Mouse (Mus musculus): Measurements from ENCODE around the gene Tmem209. TPM values are rescaled to one million over a fixed set of nuclear protein-coding genes. Genes with fewer than 3 reads are reported as not detected.
A peak's percentile ranks its signal among the peaks of the same experiment; 100 is the strongest.

Gene Tmem209
- polyA plus RNA-seq, 1 experiment from 2014 or later, result 37.0 TPM

- ATAC-seq (ENCODE audit: low FRiP score), result no peak
- Histone ChIP-seq H3K9me3 (replicated peaks) (no peaks in the 10 kb centered on the region), H3K4me1 (peaks cover 50% of the 10 kb centered on the region), H3K36me3 (no peaks in the 10 kb centered on the region), H3K27me3 (no peaks in the 10 kb centered on the region), H3K4me3 (no peak overlapping the region), H3K4me2 (replicated peaks) (peak overlapping the region; percentile 41), H3K27ac (peak overlapping the region; percentile 94), H3K9ac (no peak overlapping the region)
- WGBS, result 13% methylated on average over 9 of the region's 9 CpGs
These were observed 38.2 kb upstream of the Tmem209 start for GRCm38 (mm10) chr6:30547656-30548306.

DNA sequence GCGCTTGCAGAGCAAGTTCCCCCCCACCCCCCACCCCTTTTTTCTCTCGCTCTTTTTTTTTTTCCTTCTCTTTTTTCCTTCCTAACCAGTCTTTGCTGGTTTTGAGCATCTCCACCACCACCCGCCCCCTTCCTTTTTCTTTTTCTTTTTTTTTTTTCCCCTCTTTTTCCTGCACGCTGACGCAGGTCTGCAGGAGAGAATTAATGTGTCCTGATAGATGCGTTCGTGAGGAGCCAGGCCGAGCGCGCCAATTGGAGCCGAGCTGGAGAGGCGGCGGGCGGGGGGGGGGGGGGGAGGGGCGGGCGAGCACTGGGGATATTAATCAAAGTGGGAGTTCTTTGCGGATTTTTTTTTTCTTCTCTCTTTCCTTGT is 37.7 kb upstream of the Tmem209 start:
- Histone ChIP-seq H3K9me3 (replicated peaks) (no peaks in the 10 kb centered on the region), H3K4me1 (peaks cover 45% of the 10 kb centered on the region), H3K4me3 (peak overlapping the region; percentile 15; the same call in 1 of the 2 replicates), H3K4me2 (replicated peaks) (peak overlapping the region; percentile 41), H3K36me3 (no peaks in the 10 kb centered on the region), H3K27me3 (no peaks in the 10 kb centered on the region), H3K9ac (0 out of 2 replicates have a peak overlapping the region, but pooled peaks have one; percentile 50), H3K27ac (peak overlapping the region; percentile 94)
- WGBS, result 0% methylated on average over 14 of the region's 17 CpGs
- no peak for ATAC-seq (ENCODE audit: low FRiP score)

DNA sequence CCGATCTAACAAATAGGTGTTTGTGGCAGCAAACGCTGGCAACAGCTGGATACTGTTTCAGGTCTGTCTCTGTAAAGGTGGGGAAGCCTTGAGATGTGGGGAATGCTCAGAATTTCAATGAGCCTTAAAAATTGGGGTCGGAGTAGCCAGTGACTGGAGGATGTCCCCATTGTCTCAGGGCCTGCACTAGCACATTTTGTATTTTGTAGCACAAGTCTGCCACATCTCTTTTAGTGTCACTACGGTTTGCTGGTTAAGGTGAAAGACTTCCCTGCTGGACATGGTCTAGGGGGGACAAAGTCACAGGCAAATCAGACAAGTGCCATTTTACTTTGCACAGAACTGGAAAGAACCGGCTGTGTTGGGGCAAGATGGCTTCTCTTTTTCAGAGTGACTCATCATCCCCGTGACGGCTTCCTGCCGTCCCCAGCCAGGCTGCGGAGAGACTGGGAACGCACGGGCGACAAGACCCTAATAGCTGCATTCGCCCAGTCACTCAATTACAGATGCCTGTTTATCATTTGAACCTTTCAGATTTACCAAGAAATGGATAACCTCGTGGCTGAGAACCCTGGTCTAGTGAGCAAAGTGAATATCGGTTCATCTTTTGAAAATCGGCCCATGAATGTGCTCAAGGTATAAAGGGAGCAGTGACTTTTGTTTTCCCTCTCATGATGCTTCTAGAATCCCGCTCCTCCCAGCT is 37.1 kb upstream of the Tmem209 start:
- 8% methylated on average over 17 of the region's 17 CpGs for WGBS
- Histone ChIP-seq H3K4me2 (replicated peaks) (peak overlapping the region; percentile 41), H3K27ac (peak overlapping the region; percentile 94), H3K9ac (peak overlapping the region; percentile 50; the same call in 1 of the 2 replicates), H3K27me3 (no peaks in the 10 kb centered on the region), H3K4me1 (peaks cover 40% of the 10 kb centered on the region), H3K36me3 (no peaks in the 10 kb centered on the region), H3K9me3 (replicated peaks) (no peaks in the 10 kb centered on the region), H3K4me3 (peak overlapping the region; percentile 15; the same call in 1 of the 2 replicates)
- peak; percentile 63 for ATAC-seq (ENCODE audit: low FRiP score)

- Histone ChIP-seq H3K4me3 (no peak overlapping the region), H3K27me3 (no peaks in the 10 kb centered on the region), H3K36me3 (no peaks in the 10 kb centered on the region), H3K4me1 (peaks cover 39% of the 10 kb centered on the region), H3K27ac (peak overlapping the region; percentile 94; the same call in 1 of the 2 replicates), H3K9me3 (replicated peaks) (no peaks in the 10 kb centered on the region), H3K4me2 (replicated peaks) (no peak overlapping the region), H3K9ac (no peak overlapping the region)
- ATAC-seq (ENCODE audit: low FRiP score), result no peak
- 83% methylated on average over 7 of the region's 7 CpGs for WGBS
These were observed 36.1 kb upstream of the Tmem209 start for GRCm38 (mm10) chr6:30545689-30546088.

DNA sequence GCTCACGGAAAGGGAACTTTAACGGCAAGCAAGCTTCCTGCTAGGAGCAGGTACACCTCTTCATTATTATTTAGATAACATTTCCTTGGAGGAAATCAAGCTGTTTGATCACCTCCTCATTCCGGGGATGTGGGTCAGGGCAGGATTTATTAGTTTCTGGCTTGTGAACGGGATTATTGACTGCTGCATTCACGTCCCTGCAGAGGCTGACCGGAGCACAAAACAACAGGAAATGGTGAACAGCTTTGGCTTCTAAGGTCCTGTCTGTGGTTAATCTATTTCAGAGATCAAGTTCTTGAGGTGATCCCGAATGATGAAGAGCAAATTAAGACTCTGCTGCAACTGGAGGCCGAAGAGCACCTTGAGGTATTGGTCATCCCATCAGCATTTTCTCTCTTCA is 34.3 kb upstream of the Tmem209 start:
- no peaks in the 10 kb centered on the region for H3K27me3 ChIP-seq
- H3K36me3 ChIP-seq, result no peaks in the 10 kb centered on the region
- WGBS, result 43% methylated on average over 8 of the region's 8 CpGs
- H3K9ac ChIP-seq, result no peak overlapping the region
- H3K4me3 ChIP-seq, result no peak overlapping the region
- H3K4me2 ChIP-seq (replicated peaks), result no peak overlapping the region
- no peaks in the 10 kb centered on the region for H3K9me3 ChIP-seq (replicated peaks)
- ATAC-seq (ENCODE audit: low FRiP score), result no peak
- no peak overlapping the region for H3K27ac ChIP-seq
- H3K4me1 ChIP-seq, result peaks cover 30% of the 10 kb centered on the region

DNA sequence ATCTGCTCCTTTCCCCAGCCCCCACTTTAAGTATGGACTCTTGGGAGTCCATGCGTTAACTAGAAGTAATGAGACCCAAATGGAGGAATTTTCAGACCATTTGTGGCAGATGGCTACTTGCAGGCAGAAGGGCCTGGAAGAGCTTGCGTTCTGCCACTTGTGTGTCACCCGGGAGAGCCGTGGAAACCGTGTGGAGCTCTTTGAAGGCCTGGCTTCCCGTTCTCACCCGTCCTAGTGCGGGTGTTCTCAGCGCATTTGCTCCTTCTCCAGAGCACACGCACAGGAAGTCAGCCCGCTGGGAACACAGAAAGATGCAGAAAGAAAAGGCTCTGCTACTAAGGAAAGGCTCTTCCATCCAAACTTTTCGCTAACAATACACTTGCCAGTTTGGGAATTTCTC is 33.5 kb upstream of the Tmem209 start:
- ATAC-seq (ENCODE audit: low FRiP score), result no peak
- Histone ChIP-seq H3K36me3 (no peaks in the 10 kb centered on the region), H3K9me3 (replicated peaks) (no peaks in the 10 kb centered on the region), H3K27ac (no peak overlapping the region), H3K4me3 (no peak overlapping the region), H3K27me3 (no peaks in the 10 kb centered on the region), H3K4me1 (peaks cover 29% of the 10 kb centered on the region), H3K4me2 (replicated peaks) (no peak overlapping the region), H3K9ac (no peak overlapping the region)
- 65% methylated on average over 12 of the region's 12 CpGs for WGBS

GRCm38 (mm10) chr6:30542277-30542676 is 32.7 kb upstream of the Tmem209 start:
- H3K4me3 ChIP-seq, result no peak overlapping the region
- peaks cover 22% of the 10 kb centered on the region for H3K4me1 ChIP-seq
- 72% methylated on average over 6 of the region's 6 CpGs for WGBS
- no peak overlapping the region for H3K4me2 ChIP-seq (replicated peaks)
- H3K27me3 ChIP-seq, result no peaks in the 10 kb centered on the region
- no peaks in the 10 kb centered on the region for H3K9me3 ChIP-seq (replicated peaks)
- H3K9ac ChIP-seq, result no peak overlapping the region
- H3K36me3 ChIP-seq, result no peaks in the 10 kb centered on the region
- H3K27ac ChIP-seq, result no peak overlapping the region
- no peak for ATAC-seq (ENCODE audit: low FRiP score)

- no peaks in the 10 kb centered on the region for H3K9me3 ChIP-seq (replicated peaks)
- WGBS, result 67% methylated on average over 11 of the region's 11 CpGs
- H3K36me3 ChIP-seq, result no peaks in the 10 kb centered on the region
- no peaks in the 10 kb centered on the region for H3K27me3 ChIP-seq
- no peak within 1 kb of the TSS for H3K4me2 ChIP-seq (replicated peaks)
- no peak within 1 kb of the TSS for H3K4me3 ChIP-seq
- peaks cover 15% of the 10 kb centered on the region for H3K4me1 ChIP-seq
- no peak within 1 kb of the TSS for H3K9ac ChIP-seq
- no peak for ATAC-seq (ENCODE audit: low FRiP score)
- H3K27ac ChIP-seq, result no peak within 1 kb of the TSS
These were observed 31.6 kb upstream of the Tmem209 start, which contains the start of gene Cpa2 for GRCm38 (mm10) chr6:30541009-30541799. Gene Cpa2, plus strand, starts transcription at chr6:30541582.

DNA sequence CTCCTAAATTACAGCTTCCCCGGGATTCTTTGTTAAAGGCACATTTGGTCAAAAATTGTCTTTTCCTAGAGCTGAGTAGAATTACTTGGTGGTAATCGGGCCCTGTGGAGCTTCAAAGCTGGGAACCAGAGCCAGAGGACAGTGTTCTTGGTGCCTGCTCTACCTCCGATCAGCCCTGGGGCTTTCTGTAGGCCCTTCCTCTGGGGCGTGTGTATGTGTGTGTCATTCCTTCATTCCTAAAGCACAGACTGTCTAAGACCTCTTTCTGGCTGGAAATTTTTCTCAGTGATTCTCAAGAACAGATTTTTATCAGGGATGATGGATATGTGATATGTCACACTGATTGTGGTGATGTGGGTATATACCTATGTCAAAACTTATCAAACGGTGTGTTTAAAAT is 29.2 kb upstream of the Tmem209 start:
- Histone ChIP-seq H3K9ac (no peak overlapping the region), H3K27me3 (no peaks in the 10 kb centered on the region), H3K27ac (no peak overlapping the region), H3K4me3 (no peak overlapping the region), H3K36me3 (no peaks in the 10 kb centered on the region), H3K4me1 (0 out of 2 replicates have a peak, but pooled peaks cover 3% of the 10 kb centered on the region), H3K9me3 (replicated peaks) (no peaks in the 10 kb centered on the region), H3K4me2 (replicated peaks) (no peak overlapping the region)
- 72% methylated on average over 5 of the region's 5 CpGs for WGBS
- ATAC-seq (ENCODE audit: low FRiP score), result no peak

- H3K9me3 ChIP-seq (replicated peaks), result no peaks in the 10 kb centered on the region
- no peak overlapping the region for H3K27ac ChIP-seq
- 0 out of 2 replicates have a peak, but pooled peaks cover 3% of the 10 kb centered on the region for H3K4me1 ChIP-seq
- no peak for ATAC-seq (ENCODE audit: low FRiP score)
- WGBS, result 70% methylated on average over 10 of the region's 10 CpGs
- H3K4me2 ChIP-seq (replicated peaks), result no peak overlapping the region
- H3K4me3 ChIP-seq, result no peak overlapping the region
- no peak overlapping the region for H3K9ac ChIP-seq
- H3K36me3 ChIP-seq, result no peaks in the 10 kb centered on the region
- H3K27me3 ChIP-seq, result no peaks in the 10 kb centered on the region
These were observed 28.7 kb upstream of the Tmem209 start for GRCm38 (mm10) chr6:30538240-30538639.

DNA sequence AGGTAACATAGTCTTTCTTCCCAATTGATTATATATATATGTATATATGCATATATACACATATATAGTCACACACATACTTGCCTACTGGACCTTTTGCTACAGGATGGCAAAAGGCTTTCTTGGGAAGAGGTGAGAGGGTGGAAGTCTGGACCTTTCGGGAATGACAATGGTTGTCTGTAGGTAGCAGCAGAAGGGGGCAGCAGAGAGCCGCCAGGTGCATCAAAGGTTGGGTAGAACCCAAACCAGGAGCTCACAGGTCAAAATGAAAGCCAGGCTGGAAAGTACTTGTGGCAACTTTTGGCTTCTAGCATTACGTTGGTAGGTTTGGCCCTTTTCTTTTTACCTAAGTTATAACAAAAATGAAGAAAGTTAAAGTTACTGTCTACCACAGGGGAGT is 25.8 kb upstream of the Tmem209 start:
- no peak for ATAC-seq (ENCODE audit: low FRiP score)
- WGBS, result 43% methylated on average over 3 of the region's 3 CpGs
- Histone ChIP-seq H3K4me1 (no peaks in the 10 kb centered on the region), H3K4me2 (replicated peaks) (no peak overlapping the region), H3K27me3 (no peaks in the 10 kb centered on the region), H3K9me3 (replicated peaks) (no peaks in the 10 kb centered on the region), H3K9ac (no peak overlapping the region), H3K27ac (no peak overlapping the region), H3K36me3 (no peaks in the 10 kb centered on the region), H3K4me3 (no peak overlapping the region)

- Histone ChIP-seq H3K9ac (no peak overlapping the region), H3K9me3 (replicated peaks) (no peaks in the 10 kb centered on the region), H3K36me3 (no peaks in the 10 kb centered on the region), H3K4me3 (no peak overlapping the region), H3K4me1 (peaks cover 29% of the 10 kb centered on the region), H3K27me3 (no peaks in the 10 kb centered on the region), H3K27ac (no peak overlapping the region), H3K4me2 (replicated peaks) (no peak overlapping the region)
- 75% methylated on average over 6 of the region's 6 CpGs for WGBS
- no peak for ATAC-seq (ENCODE audit: low FRiP score)
These were observed 19.2 kb upstream of the Tmem209 start for GRCm38 (mm10) chr6:30528800-30529199.
